Mouse (Mus musculus): ENCODE measurements around the gene Dctd.
A peak's percentile ranks its signal among the peaks of the same experiment; 100 is the strongest.

The Dctd gene

DNA sequence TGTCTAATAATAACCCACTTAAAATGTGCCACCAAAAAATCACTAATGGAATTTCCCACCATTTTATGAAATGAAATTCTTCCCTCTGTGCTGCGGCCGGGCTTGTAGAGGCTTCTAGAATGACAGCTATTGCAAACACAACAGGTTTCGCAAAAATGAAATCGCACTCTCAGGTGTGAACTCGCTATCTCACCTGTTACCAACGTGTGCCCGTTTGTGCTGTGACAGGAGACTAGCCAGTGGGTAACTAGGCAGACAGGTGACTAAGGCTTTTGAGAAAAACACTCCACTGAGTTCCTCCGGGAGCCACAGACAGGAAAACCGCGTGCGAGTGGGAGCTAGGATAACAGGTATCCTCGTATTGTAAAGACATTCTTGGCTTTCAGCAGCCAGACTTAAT lies at the start of gene Dctd:
Gene Dctd, plus strand, starts transcription at position 301 of the 400 bp plus-strand sequence.
- DNase-seq (ENCODE audit: low spot score in 2 of 2) = no peak

DNA sequence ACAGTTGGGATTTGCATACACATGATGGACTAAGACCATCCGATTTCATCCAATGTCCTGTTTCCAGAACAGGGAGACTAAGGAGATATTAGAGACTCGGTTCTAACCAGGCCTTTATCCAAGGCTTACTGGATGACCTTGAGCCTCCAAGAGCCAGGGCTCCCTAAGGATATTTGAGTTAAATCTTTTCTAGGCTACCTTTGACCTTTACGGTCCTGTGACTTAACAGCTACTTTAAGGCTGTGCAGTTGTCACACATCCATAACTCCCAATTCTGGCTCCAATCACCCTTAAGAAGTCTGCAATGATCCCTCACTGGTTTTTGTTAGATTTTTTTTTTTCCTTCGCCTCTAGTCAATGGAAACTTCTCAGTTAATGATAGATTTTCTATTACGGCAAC lies 45.3 kb upstream of the Dctd start:
- DNase-seq (ENCODE audit: low spot score in 2 of 2) = no peak

DNA sequence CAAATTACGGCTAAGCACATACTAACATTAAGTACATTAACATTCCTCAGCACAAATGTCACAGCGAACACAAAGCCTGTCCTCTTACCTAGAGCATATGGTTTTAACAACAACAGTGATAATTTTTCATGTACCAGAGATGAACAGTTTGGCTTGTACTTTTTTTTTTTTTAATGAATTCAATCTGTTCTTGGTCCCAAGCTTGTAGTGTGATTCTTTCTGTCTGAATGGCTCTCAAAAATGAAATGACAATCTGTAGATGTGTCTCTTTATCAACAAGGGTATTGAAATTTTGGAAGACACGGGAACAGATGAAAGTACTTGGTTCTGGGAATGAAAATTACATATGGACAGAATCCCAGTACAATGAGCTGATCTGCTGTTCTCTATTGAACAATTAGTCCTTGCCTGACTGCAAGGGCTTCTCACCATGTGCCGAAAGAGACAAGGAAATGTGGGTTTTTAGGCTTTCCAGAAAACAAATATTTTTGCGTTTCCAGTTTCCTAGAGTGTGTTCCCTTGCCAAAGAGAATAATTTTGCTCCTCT lies 35.3 kb upstream of the Dctd start:
- DNase-seq (ENCODE audit: low spot score in 2 of 2) = no peak

DNA sequence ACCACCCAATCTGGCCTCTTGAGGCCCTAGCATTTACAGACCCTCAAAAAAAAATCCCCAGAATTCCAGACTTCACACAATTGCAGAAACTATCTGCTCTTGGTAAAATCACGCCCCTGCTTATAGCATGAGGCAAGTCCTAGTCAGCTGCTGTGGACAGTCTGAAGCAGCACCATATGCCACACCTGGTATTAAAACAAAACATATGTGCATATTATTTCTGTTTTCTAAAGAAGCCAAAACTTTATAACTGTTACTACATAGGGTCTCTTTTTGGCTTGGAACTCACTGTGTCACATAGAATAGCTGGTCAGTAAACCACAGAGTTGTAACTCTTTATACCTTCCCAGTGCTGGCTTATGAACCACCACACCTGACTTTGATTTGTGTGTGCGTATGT lies 24.7 kb upstream of the Dctd start:
- no peak for DNase-seq (ENCODE audit: low spot score in 2 of 2)

DNA sequence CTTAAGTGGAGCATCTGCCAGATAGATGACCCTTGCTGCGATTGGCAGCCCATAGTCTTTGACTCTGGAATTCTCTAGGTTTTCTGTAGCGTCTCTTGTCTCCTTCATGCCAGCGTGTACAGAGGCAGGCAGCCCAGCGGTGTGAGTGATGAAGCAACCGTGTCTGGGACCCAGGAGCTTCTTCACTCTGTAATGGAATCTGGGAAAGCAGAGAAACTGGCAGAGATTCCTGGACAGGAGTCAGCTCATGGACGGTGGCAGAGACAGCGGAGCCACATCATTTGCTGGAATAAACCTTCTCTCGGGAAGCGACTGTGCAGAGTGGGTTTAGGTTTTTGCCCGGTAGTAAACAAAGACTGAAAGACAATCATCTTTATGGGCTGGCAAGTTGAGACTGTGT lies 16.5 kb upstream of the Dctd start:
- DNase-seq (ENCODE audit: low spot score in 2 of 2) = no peak

DNA sequence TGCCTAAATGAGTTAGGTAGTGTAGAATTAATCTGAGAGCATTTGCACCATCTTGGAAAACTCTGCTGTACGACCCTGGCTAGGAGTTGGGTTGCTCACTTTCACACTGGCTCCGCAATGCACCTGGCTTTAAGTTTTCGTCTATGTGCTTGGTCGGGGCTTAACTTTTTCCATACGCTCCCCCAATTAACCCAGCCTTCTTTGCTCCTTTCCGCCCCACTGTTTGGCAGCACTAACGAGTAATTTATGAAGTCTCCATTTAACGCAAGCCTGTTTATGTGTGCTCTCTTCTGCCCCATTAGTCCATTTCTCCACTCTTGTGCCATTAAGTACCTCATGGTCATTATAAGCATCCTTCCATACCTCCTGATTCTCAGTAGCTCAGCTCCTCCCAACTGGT lies 8.2 kb upstream of the Dctd start:
- no peak for DNase-seq (ENCODE audit: low spot score in 2 of 2)

DNA sequence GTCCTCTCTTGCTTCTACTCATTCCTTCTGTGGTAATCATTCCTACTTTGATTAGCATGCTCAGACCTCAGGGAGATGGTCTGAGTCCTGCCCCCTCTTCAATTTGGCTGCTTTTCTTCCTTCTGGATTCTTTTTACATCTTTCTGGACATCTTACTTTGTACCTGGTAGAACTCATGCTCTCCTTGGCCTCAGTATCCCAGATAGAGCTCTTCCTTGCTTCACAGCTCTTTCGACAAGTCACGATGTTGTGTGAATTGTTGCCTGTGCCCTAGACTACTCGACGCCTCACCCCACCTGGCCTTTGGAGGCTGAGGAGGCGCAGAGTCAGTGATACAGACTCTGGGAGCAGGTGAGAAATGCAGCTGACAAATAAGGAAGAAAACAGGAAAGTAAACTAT lies 3.5 kb upstream of the Dctd start:
- no peak for DNase-seq (ENCODE audit: low spot score in 2 of 2)

DNA sequence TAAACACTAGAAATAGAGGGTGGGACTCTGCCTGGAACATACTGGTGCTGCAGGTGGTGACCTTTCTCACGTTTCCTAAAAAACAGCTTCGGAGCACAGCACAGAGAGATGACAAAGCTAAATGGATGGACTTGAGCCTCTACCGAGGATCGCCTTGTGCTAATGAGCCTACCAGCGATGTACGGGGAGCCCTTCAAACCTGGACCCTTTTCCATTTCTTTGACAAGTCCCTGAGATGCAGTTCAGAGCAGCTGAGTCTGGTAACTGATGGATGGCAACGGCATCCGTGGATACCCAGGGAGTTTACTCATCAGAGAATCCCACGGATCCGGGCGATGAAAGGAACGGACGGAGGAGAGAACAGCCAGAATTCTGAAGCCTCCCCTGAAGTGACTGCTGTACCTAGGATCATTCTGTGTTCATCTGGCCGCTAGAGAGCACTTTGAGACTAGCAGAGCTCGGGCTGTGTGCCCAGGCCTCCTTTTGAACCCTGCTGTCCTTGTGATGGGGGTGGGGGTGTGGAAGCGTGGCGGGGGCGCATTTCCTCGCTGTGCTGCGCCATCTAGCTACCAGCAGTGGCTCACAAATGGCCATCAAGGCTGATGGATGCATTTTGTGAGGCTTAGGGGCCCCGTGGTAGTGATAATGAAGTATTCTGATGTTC lies 1.6 kb upstream of the Dctd start:
- DNase-seq (ENCODE audit: low spot score in 2 of 2) = peak; percentile 71 to 76

DNA sequence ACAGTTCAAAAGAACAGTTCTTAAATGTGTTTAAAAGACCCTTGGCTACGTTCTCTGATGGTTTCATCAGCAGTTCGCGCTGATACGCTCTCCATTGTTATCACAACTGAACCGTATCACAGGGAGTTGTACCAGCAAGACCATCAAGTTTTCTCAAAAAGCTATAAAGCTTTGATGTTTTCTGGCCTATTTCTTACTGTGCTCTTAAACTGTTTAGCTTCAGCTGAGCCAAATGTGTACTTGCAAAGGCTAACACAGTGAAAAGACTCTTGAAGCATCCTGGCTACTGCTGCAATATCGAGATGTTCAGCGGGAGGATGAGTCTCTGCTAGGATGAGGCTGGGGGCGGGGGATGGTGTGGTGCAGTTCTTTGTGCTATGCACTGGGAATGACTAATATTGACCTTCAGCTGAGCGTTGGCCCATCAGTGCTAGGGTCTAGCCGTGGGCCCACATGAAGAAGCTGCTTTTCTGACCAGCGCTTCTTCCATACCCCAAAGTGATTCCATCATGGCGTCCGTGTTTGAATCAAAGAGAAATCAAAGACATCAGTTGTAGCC lies 732 bp upstream of the Dctd start:
- DNase-seq (ENCODE audit: low spot score in 2 of 2) = no peak

DNA sequence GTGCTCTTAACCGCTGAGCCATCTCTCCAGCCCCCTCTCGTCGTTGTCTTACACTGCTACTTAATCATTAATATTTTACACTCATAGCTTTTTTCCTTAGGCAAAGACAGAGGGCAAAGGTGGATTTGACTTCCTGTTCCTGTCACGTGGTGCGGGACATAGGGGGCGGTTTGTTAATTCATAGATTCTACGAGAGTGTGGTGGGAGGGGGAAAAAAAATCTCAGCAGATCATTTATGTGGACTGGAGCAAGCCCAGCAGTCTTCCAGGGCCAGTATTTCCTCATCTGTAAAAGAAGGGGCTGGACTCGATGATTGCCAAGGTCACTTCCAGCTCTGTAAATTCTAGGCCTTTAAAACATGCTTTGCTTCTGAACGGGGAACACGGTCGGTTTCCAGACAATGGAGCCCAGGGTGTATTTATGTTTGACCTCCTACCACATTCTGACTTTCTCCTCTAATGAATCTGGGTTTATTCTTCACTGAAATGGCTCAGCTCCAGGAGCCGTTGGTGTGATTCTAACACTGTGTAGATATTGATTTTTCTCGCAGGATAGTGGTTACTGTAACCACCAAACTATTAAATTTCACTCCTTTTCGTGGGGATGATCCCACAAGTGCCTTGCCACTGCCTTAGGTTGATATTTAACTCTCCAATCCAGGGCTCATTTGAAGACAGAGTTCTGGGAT lies 1.4 kb downstream of the Dctd start:
- no peak for DNase-seq (ENCODE audit: low spot score in 2 of 2)

DNA sequence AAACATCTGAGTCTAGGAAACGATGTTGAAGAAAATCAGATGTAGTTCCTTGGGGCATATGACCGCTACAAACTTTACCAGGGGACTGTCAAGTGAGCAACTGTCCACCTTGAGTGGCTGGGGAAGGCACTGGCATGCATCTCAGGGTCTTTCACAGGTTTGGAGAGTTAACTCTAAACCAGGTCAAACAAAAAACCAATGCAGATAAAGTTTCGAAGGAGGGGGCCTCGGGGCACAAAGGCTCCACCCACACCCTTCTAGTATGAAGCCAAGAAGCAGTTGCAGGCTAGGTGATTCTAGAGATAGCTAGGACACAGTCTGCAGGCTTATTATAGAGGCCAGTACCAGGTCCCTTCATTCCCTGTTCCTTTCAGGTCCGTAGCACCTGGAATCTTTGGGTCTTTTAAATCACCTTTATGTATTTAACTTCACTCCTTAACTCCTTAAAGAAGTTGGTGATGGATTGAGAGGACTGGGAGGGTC lies 10.5 kb downstream of the Dctd start:
- DNase-seq (ENCODE audit: low spot score in 2 of 2) = no peak

DNA sequence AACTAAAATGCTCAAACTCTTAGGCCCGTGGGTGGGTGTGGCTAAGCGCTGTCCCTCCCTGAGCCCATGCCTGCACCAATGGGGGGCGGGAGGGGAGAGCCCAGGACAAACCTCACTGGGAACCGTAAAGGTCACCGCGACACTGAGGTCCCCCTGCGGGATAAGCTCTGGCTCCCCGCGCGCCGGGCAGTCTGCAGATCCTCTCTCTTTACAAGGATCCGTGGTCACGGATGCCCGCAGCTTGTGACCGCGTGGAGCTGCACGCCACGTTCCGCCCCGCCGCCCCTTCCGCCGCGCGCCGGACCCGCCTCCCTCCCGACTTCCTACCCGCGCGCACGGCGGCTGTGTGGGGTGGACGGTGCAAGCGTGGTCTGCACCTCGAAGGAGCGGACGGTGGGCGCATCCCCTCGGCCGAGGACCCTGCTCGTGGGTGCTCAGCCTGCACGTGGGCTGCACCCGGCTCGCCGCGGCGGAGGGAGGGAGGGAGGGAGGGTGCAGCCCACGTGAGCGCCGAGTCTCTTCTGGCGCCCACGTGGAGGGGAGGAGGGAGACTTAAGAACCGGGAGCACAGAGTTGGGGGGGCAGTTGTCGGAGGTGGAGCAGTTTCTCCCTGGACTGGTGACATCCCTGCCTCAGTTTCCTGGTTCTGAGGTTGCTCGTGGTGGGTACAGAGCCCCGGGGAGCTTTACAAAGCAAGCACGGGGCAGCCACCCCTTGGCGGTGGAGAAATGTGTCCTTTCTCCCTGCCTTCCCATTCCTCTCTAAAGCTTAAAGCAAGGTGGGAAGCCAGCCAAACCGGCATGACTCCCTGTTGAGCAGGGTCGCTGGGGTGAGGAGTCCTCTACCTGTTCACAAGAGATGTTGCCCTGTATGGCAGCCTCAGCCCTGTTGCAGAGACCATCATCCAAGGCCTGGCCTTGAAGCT lies 11.2 kb downstream of the Dctd start:
- peak; percentile 17 to 20 for DNase-seq (ENCODE audit: low spot score in 2 of 2)

DNA sequence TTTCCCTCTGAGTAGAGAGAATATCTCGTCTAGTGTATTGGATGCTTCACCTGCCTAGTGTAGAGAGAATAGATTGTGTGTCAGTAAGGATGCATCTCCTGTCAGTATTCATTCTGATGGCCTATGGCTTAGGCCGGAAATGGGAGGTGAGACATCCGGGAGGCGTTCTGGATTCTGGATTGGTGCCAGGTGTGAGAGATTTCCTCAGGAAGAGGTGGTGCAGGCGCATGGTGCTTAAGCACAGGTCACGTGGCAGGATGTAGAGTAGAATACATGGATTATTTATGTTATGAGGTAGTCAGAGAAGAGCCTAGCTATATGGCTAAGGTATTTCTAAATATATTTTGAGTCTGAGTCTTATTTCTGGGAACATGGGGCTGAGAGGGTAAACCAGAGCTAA lies 15.7 kb downstream of the Dctd start:
- no peak for DNase-seq (ENCODE audit: low spot score in 2 of 2)

DNA sequence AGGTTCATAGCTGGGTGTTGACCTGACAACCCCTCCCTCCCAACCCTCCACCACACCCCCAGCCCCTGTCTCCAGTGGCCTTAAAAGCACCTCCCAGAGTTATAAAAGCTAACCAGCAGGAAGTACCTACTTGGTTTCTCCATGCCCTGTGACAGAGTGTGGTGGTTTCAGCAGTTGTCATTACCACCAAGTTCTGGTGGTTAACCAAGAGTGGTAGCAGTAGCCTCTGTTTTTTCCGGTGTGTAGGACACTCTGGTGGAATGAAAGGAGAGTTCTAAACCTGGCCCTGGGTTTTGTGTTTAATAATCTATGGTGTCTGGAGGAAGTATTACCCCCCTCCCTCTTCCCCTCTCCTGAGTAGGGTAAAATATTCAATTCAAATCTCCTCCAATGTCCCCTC lies 24.1 kb downstream of the Dctd start:
- DNase-seq (ENCODE audit: low spot score in 2 of 2) = no peak

DNA sequence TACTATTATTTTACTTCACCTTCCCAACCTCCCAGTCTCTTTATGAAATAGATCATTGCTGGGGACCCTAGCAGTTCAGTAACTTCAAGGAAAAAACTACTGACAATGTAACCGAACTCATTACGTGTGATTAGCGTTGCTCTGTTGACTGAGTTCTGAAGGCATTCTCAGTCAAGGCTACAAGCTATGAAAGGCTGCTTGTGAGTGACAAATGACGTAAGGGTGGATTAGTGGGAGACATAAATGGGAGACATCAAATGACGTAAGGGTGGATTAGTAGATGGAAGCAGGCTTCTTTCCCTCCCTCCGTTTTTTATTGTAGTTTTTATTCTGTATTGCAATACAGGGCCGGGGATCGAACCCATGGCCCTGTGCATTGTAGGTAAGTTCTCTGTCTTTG lies 26.0 kb downstream of the Dctd start:
- no peak for DNase-seq (ENCODE audit: low spot score in 2 of 2)

DNA sequence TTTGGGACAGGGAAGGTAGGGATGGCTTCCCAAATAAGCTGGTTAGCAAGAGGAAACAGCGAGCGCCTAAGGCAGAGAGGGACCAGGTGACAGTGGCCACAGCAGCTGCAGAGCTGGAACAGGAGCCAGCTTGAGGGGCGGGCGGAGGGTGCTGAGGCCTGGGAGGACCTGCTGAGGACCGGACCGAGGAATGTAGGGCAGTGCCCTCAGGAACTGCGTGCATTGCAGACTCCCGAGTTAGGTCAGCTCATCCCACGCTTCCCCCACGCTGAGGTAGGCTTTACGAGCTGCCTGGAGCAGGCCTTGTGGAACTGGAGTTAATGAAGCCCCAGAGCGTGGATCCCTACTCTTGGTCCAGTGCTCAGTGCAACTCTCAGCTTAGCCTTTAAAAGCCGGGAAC lies 28.1 kb downstream of the Dctd start:
- no peak for DNase-seq (ENCODE audit: low spot score in 2 of 2)

DNA sequence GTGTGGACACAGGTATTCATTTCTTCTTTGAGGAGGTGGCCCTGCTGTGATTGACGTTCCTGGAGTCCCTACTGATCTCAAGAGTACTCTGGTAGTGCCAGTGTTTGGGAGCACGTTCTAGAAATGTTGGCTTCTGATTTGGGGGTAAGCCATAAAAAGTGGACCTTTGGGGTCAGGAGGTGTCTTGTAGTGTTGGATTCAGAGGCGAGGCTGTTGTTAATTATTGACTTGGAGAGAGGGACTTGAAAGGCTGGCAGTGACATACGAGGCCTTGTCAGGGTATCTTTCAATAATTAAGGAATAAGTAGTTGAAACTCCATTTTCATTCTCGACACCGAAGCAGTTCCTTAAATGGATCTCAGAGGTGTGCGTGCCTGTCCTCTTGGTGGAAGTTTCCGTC lies 31.4 kb downstream of the Dctd start:
- DNase-seq (ENCODE audit: low spot score in 2 of 2) = no peak

DNA sequence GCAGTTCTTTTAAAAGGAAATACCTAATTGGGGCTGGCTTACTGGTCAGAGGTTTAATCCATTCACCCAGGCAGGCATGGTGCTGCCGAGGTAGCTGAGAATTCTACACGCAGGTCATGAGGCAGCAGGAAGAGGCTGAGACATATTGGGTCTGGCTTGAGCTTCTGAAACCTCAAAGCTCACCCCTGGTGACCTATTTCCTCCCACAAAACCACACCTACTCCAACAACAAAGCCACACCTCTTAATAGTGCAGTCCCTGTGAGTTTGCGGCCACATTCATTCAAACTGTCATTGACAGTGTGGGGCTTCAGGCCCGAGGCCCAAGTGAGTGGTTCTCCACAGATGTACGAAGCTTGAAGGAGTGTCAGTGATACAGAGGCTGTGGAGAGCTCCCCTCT lies 34.4 kb downstream of the Dctd start:
- no peak for DNase-seq (ENCODE audit: low spot score in 2 of 2)

DNA sequence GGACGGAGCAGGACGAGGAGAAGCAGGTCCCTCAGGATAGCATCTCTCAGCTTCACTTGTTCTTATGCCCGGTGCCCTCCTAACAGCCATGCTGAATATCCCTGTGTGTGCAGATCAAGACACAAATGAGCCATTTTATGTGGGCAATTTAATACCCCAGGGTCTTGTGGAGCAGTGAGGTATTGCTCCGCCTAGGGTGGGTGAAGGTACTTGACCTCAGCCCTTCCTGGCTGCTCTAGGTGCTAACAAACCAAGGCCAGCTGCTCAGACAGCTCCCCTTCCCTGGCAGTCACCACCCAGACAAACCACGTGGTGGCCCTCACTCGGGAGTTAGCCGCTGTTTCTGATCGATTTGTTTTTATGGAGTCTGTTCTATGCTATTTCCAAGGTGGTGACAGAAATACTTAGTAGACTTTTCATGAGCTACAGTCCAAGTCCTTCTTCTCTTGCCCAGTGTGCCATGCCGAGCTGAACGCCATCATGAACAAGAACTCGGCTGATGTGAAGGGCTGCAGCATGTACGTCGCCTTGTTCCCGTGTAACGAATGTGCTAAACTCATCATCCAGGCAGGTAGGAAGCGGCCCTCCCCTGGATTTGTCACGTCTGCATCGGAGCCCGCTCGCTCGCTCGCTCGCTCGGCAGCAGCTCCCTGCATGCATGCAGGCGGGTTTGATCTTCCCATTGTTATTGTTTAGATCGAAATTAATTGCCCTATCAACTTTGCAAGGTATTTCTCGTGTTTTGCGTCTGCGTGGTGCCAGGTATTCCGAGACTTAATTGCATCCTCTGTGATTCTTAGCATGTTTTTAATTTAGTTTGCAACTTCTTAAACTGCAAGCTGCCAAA lies 38.1 kb downstream of the Dctd start:
- DNase-seq (ENCODE audit: low spot score in 2 of 2) = no peak

DNA sequence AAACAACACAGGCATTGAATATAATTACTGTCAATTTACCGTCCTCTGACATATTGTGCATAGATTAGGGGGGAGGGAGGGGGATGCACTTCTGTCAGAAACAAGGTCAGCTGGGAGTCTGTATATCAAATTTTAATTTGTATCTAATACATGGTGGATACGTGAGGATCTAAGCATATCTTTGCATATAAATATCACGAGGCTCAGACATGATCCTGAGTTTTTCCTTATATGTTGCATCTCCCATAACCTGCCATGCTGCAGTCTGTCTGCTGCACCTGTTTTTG lies 38.7 kb downstream of the Dctd start:
- no peak for DNase-seq (ENCODE audit: low spot score in 2 of 2)

DNA sequence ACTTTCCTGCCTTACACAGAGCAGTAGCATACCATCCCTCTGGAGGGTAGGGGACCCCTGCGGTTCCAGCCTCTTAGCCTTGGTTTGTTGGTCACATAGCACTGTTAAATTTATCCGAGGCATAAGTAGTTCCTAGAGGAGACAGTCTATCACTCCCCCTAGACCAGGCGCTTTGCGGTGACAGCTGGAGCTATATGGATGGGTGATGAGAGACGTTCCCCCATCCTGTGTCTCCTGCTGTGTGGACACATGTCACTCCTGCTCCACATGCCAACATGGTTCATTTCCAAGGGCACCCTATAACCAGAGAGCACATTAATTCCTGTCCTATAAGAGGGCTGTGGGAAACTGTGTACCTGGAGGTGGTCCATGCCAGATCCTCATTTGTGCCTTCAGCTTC lies 42.1 kb downstream of the Dctd start:
- no peak for DNase-seq (ENCODE audit: low spot score in 2 of 2)
